Comparison of ENCODE assay signal across 26 mouse cellular contexts in the genomic region with DNA sequence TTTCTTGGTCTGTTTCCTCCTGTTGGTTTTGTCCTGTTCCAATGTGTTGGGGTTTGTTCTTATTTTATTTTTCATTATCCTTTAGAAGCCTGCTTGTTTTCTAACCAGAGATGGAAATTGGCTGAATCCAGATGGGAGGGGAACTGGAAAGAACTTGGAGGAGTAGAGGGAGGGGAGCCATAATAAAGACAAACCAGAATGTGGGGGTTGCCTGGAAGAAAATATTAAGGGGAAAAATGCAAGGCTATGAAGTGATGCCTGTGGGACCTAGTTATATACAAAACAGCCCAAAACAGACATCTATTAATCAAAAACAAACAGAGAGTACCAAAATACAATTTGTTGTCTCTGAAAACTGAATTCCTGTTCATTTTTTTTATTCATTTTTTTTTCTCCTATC.
"Had no signal": no experiment of that assay in that cellular context is flagged by ENCODE, and none has a peak within 500 bp of the region (broad histone marks: within the 10 kb centered on the region; RNA-seq: fewer than 3 reads in every experiment).

No protein-coding gene starts in this region.

- H3K9me3 ChIP-seq: heart, embryonic 10.5 days; heart, embryonic 12.5 days; hindbrain, embryonic 10.5 days; hindbrain, embryonic 12.5 days; intestine, embryonic 15.5 days; limb, embryonic 10.5 days; limb, embryonic 12.5 days; liver, embryonic 13.5 days; liver, embryonic 15.5 days had no signal

- H3K4me3 ChIP-seq: heart, embryonic 10.5 days; heart, embryonic 12.5 days; hindbrain, embryonic 10.5 days; hindbrain, embryonic 12.5 days; intestine, embryonic 15.5 days; layer of hippocampus, adult 2 months; left cerebral cortex, adult 2 months; limb, embryonic 10.5 days; limb, embryonic 12.5 days; liver, embryonic 13.5 days; liver, embryonic 15.5 days had no signal

- DNase-seq: gastrocnemius, postnatal 10 days; gastrocnemius, postnatal 36 days; heart, postnatal 10 days; heart, postnatal 4 days; kidney, adult 18-20 months; kidney, adult 8-10 months; kidney, postnatal 10 days; kidney, postnatal 25 days; kidney, postnatal 4 days; liver; liver, embryonic 13.5 days had no signal

- H3K27ac ChIP-seq: heart, embryonic 10.5 days; hindbrain, embryonic 10.5 days; hindbrain, embryonic 12.5 days; hindbrain, embryonic 14.5 days; layer of hippocampus, adult 2 months; left cerebral cortex, adult 2 months; limb, embryonic 10.5 days; liver, embryonic 13.5 days; liver, embryonic 15.5 days had no signal

- H3K9ac ChIP-seq: heart, embryonic 12.5 days; hindbrain, embryonic 12.5 days; hindbrain, embryonic 14.5 days; intestine, embryonic 15.5 days; limb, embryonic 12.5 days; liver, embryonic 13.5 days; liver, embryonic 15.5 days had no signal

- H3K4me1 ChIP-seq: intestine, embryonic 15.5 days; liver, embryonic 13.5 days; liver, embryonic 15.5 days had no signal

- ATAC-seq: hindbrain, embryonic 16.5 days; inflammation-experienced regulatory T-cells, adult 6 months; intestine, embryonic 15.5 days; intestine, postnatal 0 days had no signal

- H3K36me3 ChIP-seq: heart, embryonic 10.5 days; heart, embryonic 12.5 days; hindbrain, embryonic 10.5 days; hindbrain, embryonic 12.5 days; intestine, embryonic 15.5 days; limb, embryonic 10.5 days; limb, embryonic 12.5 days; liver, embryonic 13.5 days; liver, embryonic 15.5 days had no signal

- H3K4me2 ChIP-seq: heart, embryonic 12.5 days; hindbrain, embryonic 12.5 days; hindbrain, embryonic 14.5 days; intestine, embryonic 15.5 days; limb, embryonic 12.5 days; liver, embryonic 11.5 days; liver, embryonic 13.5 days; liver, embryonic 15.5 days had no signal

- H3K27me3 ChIP-seq: heart, embryonic 12.5 days; hindbrain, embryonic 12.5 days; intestine, embryonic 15.5 days; limb, embryonic 12.5 days; liver, embryonic 13.5 days; liver, embryonic 15.5 days had no signal
